Mouse (Mus musculus) intestine, postnatal 0 days (tissue): ENCODE results near the gene Scamp3. TPM values are rescaled to one million over a fixed set of nuclear protein-coding genes. Genes with fewer than 3 reads are reported as not detected.

Experiments
- ATAC-seq: fragments of 200-750 bp; cut with Nextera tagmentation; 2 replicates; pipeline ENCODE4 v1.8.0; 2017; ENCODE audit warnings: mild to moderate bottlenecking, moderate TSS enrichment, moderate library complexity
- H3K27ac ChIP-seq: fragments of 300-500 bp; sonication (generic); 2 replicates; pipeline ENCODE4 v1.5.1; 2014; ENCODE audit warnings: mild to moderate bottlenecking, low read depth, low read length, moderate library complexity
- H3K27me3 ChIP-seq: fragments of 300-500 bp; sonication (generic); replicated peaks from 2 replicates; pipeline ENCODE4 v1.6.1; 2014; ENCODE audit warnings: low read length, mixed read lengths; ENCODE audit not compliant: control insufficient read depth, insufficient read depth
- H3K36me3 ChIP-seq: fragments of 300-500 bp; sonication (generic); 2 replicates; pipeline ENCODE4 v1.6.1; 2014; ENCODE audit warnings: mild to moderate bottlenecking, moderate library complexity; ENCODE audit not compliant: control insufficient read depth, insufficient read depth
- H3K4me1 ChIP-seq: fragments of 300-500 bp; sonication (generic); replicated peaks from 2 replicates; pipeline ENCODE4 v1.6.1; 2014; ENCODE audit warnings: antibody characterized with exemption, low read length, mixed read lengths; ENCODE audit not compliant: control insufficient read depth, insufficient read depth
- H3K4me2 ChIP-seq: fragments of 300-500 bp; sonication (generic); replicated peaks from 2 replicates; pipeline ENCODE4 v1.6.1; 2014; ENCODE audit warnings: low read depth, mild to moderate bottlenecking, moderate library complexity
- H3K4me3 ChIP-seq: fragments of 300-500 bp; sonication (generic); 2 replicates; pipeline ENCODE4 v1.5.1; 2014; ENCODE audit warnings: low read depth, low read length
- H3K9ac ChIP-seq: fragments of 300-500 bp; sonication (generic); 2 replicates; pipeline ENCODE4 v1.6.1; 2014; ENCODE audit warnings: mild to moderate bottlenecking, low read depth, low read length
- H3K9me3 ChIP-seq: fragments of 300-500 bp; sonication (generic); 2 replicates; pipeline ENCODE4 v1.6.1; 2016; ENCODE audit warnings: mixed run types; ENCODE audit not compliant: control insufficient read depth
- CTCF ChIP-seq: sonication (generic); IDR thresholded peaks from 2 replicates; pipeline ENCODE4 v1.5.1; 2016; ENCODE audit warnings: low read depth, mild to moderate bottlenecking, control low read depth, antibody characterized with exemption, moderate library complexity
- WGBS: fragments of 180-500 bp; shearing (Covaris S2); extraction: QIAGEN DNeasy Blood & Tissue Kit; methylation state at CpG from one replicate; pipeline ENCODE4 v1.1.7; 2014; 5-methylcytosine and 5-hydroxymethylcytosine counted together
- polyA plus RNA-seq: library from polyadenylated mRNA; unstranded; fragments of >200 nt; fragmentation: Nextera tagmentation; extraction: Ambion mirVana; gene quantifications from 2 replicates; pipeline ENCODE4 v1.2.1, GENCODE M21; 2015

Scamp3 gene
- polyA plus RNA-seq, 1 experiment from 2014 or later: 80.5 TPM

- no peak overlapping the region for H3K4me3 ChIP-seq
- peaks cover 8% of the 10 kb centered on the region; the same call in 1 of the 2 replicates for H3K4me1 ChIP-seq
- H3K36me3 ChIP-seq: no peaks in the 10 kb centered on the region; the same call in 1 of the 2 replicates
- no peaks in the 10 kb centered on the region for H3K9me3 ChIP-seq
- H3K27ac ChIP-seq: no peak overlapping the region
- no peak for ATAC-seq
- TF ChIP-seq CTCF: no peak
- H3K9ac ChIP-seq: no peak overlapping the region
- no peak overlapping the region for H3K4me2 ChIP-seq
- no peaks in the 10 kb centered on the region for H3K27me3 ChIP-seq
- WGBS: 93% methylated on average over 1 of the region's 1 CpGs
Measured at GRCm38 (mm10) chr3:89218271-89218670, 41.0 kb downstream of the Scamp3 start.

DNA sequence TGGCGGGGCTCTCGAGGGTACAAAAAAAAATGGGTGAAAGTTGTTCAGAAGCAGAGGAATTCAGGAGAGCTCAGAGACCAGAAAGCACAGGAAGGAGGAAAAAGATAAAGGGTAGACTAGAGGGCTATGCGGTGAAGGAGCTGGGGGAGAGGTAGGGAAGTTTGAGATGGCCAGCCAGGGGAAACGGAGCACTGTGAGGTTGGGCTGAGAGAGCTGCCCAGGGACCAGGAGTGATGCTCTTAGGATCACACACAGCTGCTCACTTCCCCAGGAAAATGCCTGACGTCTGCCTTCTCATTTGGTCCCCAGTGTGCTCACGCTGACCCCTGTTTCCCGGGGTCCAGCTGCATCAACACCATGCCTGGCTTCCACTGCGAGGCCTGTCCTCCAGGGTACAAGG lies 42.3 kb downstream of the Scamp3 start:
- Histone ChIP-seq H3K36me3 (no peaks in the 10 kb centered on the region; the same call in 1 of the 2 replicates), H3K9me3 (no peaks in the 10 kb centered on the region), H3K27ac (no peak overlapping the region), H3K4me2 (no peak overlapping the region), H3K9ac (no peak overlapping the region), H3K4me1 (peaks cover 5% of the 10 kb centered on the region; the same call in 1 of the 2 replicates), H3K27me3 (no peaks in the 10 kb centered on the region), H3K4me3 (no peak overlapping the region)
- WGBS: 57% methylated on average over 8 of the region's 8 CpGs
- no peak for TF ChIP-seq CTCF
- no peak for ATAC-seq

DNA sequence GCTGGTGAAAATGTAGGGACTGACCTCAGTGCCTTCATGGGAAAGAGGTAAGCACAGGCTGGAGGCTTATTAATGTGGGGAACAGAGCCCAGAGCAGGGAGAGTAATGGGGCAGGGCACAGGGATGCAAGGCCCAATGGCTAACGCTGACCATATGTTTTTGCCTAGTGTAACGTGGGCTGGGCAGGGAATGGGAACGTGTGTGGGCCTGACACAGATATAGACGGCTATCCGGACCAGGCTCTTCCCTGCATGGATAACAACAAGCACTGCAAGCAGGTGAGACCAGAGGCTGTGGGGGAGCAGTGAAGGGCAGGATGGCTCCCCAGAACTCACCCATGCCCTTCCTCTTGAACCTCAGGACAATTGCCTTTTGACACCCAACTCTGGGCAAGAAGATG lies 43.9 kb downstream of the Scamp3 start:
- Histone ChIP-seq H3K4me1 (no peaks in the 10 kb centered on the region), H3K36me3 (no peaks in the 10 kb centered on the region; the same call in 1 of the 2 replicates), H3K9me3 (no peaks in the 10 kb centered on the region), H3K9ac (no peak overlapping the region), H3K4me2 (no peak overlapping the region), H3K27ac (no peak overlapping the region), H3K4me3 (no peak overlapping the region), H3K27me3 (no peaks in the 10 kb centered on the region)
- ATAC-seq: no peak
- 82% methylated on average over 5 of the region's 5 CpGs for WGBS
- TF ChIP-seq CTCF: no peak

GRCm38 (mm10) chr3:89224796-89225195 lies 47.5 kb downstream of the Scamp3 start:
- Histone ChIP-seq H3K36me3 (no peaks in the 10 kb centered on the region; the same call in 1 of the 2 replicates), H3K9me3 (no peaks in the 10 kb centered on the region), H3K27me3 (no peaks in the 10 kb centered on the region), H3K4me2 (no peak overlapping the region), H3K27ac (no peak overlapping the region), H3K4me1 (peaks cover 4% of the 10 kb centered on the region; the same call in 1 of the 2 replicates), H3K9ac (no peak overlapping the region), H3K4me3 (no peak overlapping the region)
- TF ChIP-seq CTCF: no peak
- WGBS: 75% methylated on average over 11 of the region's 11 CpGs
- no peak for ATAC-seq

DNA sequence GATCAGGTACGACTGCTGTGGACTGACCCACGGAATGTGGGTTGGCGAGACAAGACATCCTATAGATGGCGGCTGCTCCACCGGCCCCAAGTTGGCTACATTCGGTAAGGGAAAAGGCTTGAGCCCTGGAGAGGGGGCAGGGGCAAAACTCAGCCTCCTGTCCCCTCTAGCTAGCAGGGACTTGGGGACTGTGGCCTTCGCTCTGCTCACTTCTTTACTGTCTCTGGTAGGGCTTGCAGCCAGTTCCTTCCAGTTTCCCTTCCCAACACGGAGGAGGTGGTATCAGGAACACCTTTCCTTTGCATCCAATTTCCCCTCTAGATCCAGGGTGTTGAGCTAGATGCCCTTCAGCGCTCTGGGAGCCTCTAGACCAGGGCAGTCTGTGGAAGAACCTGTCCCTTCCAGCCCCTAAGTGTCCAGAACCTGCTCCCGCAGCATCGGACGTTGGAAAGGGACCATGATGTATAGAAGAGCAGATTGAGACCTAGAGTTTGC lies 48.1 kb downstream of the Scamp3 start:
- H3K27ac ChIP-seq: no peak overlapping the region
- TF ChIP-seq CTCF: no peak
- H3K4me3 ChIP-seq: no peak overlapping the region
- no peaks in the 10 kb centered on the region for H3K27me3 ChIP-seq
- 67% methylated on average over 12 of the region's 12 CpGs for WGBS
- peaks cover 4% of the 10 kb centered on the region; the same call in 1 of the 2 replicates for H3K4me1 ChIP-seq
- no peak for ATAC-seq
- no peaks in the 10 kb centered on the region for H3K9me3 ChIP-seq
- H3K4me2 ChIP-seq: no peak overlapping the region
- no peak overlapping the region for H3K9ac ChIP-seq
- no peaks in the 10 kb centered on the region; the same call in 1 of the 2 replicates for H3K36me3 ChIP-seq

DNA sequence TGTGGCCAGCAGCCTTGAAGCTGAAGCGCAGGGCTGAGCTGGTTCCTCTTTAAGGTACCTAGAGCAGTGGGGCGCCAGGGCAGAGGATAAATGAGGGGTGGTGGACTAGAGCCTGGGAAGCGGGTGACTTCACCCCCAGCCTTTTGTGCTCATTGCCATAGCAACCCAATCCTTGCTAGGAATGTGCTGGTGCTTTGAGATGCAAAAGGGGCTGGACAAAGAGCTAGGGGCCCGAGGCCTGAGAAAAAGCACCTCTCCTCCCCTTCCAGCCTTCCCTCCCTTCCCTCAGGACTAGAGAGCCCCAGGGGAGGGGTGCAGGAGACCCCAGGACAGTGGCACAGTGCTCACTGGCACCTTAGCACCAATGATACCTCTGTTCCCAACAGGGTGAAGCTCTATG lies 48.6 kb downstream of the Scamp3 start:
- H3K4me2 ChIP-seq: no peak overlapping the region
- no peaks in the 10 kb centered on the region for H3K27me3 ChIP-seq
- H3K27ac ChIP-seq: no peak overlapping the region
- no peak for ATAC-seq
- H3K4me1 ChIP-seq: peaks cover 4% of the 10 kb centered on the region; the same call in 1 of the 2 replicates
- 73% methylated on average over 4 of the region's 4 CpGs for WGBS
- no peak for TF ChIP-seq CTCF
- no peak overlapping the region for H3K9ac ChIP-seq
- no peaks in the 10 kb centered on the region; the same call in 1 of the 2 replicates for H3K36me3 ChIP-seq
- H3K9me3 ChIP-seq: no peaks in the 10 kb centered on the region
- H3K4me3 ChIP-seq: no peak overlapping the region
